Comparison of ENCODE assay signal across 8 mouse cellular contexts in the genomic region with DNA sequence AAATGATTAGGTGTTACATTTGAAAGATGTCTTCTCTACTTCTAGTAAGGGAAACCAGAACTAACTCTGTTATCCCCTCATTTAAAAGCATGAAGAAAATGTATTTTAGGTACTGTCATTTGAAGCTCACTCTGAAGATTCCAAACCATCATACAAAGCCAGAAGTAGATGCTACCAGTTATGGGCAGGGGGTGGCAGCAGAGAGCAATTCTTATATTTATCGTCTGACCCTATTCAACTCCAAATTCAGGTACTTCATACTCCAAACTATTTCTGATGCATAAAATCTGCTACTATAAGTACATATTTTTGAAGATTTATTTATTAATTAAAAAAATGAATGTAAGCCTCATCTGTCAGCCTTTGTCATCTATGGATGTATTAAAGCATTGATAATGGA.
DNase-seq lines count a peak whose midpoint lies in the region; ATAC-seq lines count a peak whose summit lies in the region.

No protein-coding gene starts in this region.

- intact Hi-C loops in gastrocnemius, postnatal 36 days (cut with DNase I) = no loop called here

- H3K4me1 ChIP-seq in embryonic facial prominence, embryonic 14.5 days (ENCODE audit: control insufficient read depth, insufficient read depth, low read length) = no peaks in the 10 kb centered on the region

- no peak overlapping the region for H3K4me3 ChIP-seq in embryonic facial prominence, embryonic 14.5 days (ENCODE audit: low read depth, low read length)

- no peak overlapping the region for H3K9ac ChIP-seq in embryonic facial prominence, embryonic 14.5 days (ENCODE audit: low read depth, low read length)

- no peak for ATAC-seq in embryonic facial prominence, embryonic 14.5 days (ENCODE audit: low read depth)
- ATAC-seq in megakaryocyte, adult 5-6 weeks (ENCODE audit: poor library complexity, severe bottlenecking) = 0 out of 2 replicates have a peak, but pooled peaks have one; percentile 45
- ATAC-seq in CD4-positive, CD25-positive, alpha-beta regulatory T cell, adult 4 months = no peak

- DNase-seq in gastrocnemius, adult 18-20 months (ENCODE audit: low spot score) = peak; percentile 3
- no peak for DNase-seq in gastrocnemius, postnatal 36 days
- DNase-seq in urinary bladder, postnatal 25 days (ENCODE audit: low spot score) = peak; percentile 3
- DNase-seq in urinary bladder, postnatal 14 days (ENCODE audit: low spot score) = no peak
- peak; percentile 42 for DNase-seq in embryonic facial prominence, embryonic 14.5 days (ENCODE audit: low spot score)
- DNase-seq in kidney, postnatal 36 days = peak; percentile 18 to 67

- no peaks in the 10 kb centered on the region for H3K36me3 ChIP-seq in embryonic facial prominence, embryonic 14.5 days (ENCODE audit: control insufficient read depth, insufficient read depth, low read length)

- H3K9me3 ChIP-seq in embryonic facial prominence, embryonic 14.5 days (ENCODE audit: control insufficient read depth, low read length) = no peaks in the 10 kb centered on the region

- 15% methylated on average over 1 of the region's 1 CpGs for WGBS in embryonic facial prominence, embryonic 14.5 days

- no peak overlapping the region for H3K27ac ChIP-seq in embryonic facial prominence, embryonic 14.5 days (replicated peaks; ENCODE audit: low read depth, low read length)

- H3K27me3 ChIP-seq in embryonic facial prominence, embryonic 14.5 days (replicated peaks; ENCODE audit: control insufficient read depth, insufficient read depth, low read length) = no peaks in the 10 kb centered on the region

- no peak overlapping the region for H3K4me2 ChIP-seq in embryonic facial prominence, embryonic 14.5 days (ENCODE audit: low read depth, low read length)

Comparison
In these comparisons a context has a peak if more than half of its experiments do, and no peak if none do; other contexts are left out.
1. DNase-seq: peak in gastrocnemius, adult 18-20 months (single experiment), urinary bladder, postnatal 25 days (single experiment), embryonic facial prominence, embryonic 14.5 days (single experiment) and kidney, postnatal 36 days (2 of 2); none in gastrocnemius, postnatal 36 days (0 of 2) and urinary bladder, postnatal 14 days (single experiment).